Mouse (Mus musculus): Measurements from ENCODE around the gene Gins2. TPM values are rescaled to one million over a fixed set of nuclear protein-coding genes. Genes with fewer than 3 reads are reported as not detected.

Gins2 gene
- total RNA-seq, 1 experiment, result 56.2 TPM

- Histone ChIP-seq H3K9me3 (ENCODE audit: control insufficient read depth, insufficient read depth, low read depth, low read length) (no peaks in the 10 kb centered on the region), H3K4me3 (ENCODE audit: insufficient read depth in 1 of 2, low read depth in 1 of 2, low read length in 2 of 2, poor library complexity in 1 of 2, severe bottlenecking in 1 of 2) (peak overlapping the region; percentile 24 to 60), H3K27ac (ENCODE audit: insufficient read depth, low read depth, low read length, poor library complexity, severe bottlenecking) (peak overlapping the region; percentile 65; the same call in 1 of the 2 replicates), H3K4me1 (ENCODE audit: control insufficient read depth in 2 of 2, insufficient read depth in 2 of 2, low read length in 2 of 2, poor library complexity in 1 of 2) (peaks cover 14 to 41% of the 10 kb centered on the region in 2 experiments), H3K36me3 (ENCODE audit: control insufficient read depth, insufficient read depth, low read length, poor library complexity, severe bottlenecking) (no peaks in the 10 kb centered on the region), H3K9ac (ENCODE audit: insufficient read depth, low read depth, low read length, poor library complexity, severe bottlenecking) (peak overlapping the region; percentile 66; the same call in 1 of the 2 replicates)
- TF ChIP-seq HCFC1 (IDR thresholded peaks at IDR 0.05; ENCODE audit: borderline replicate concordance, insufficient read depth, low read length) (no peak), MAFK (IDR thresholded peaks at IDR 0.05; ENCODE audit: insufficient read depth, low read depth, low read length) (no peak), CHD2 (IDR thresholded peaks at IDR 0.05; ENCODE audit: low read depth, low read length) (no peak), ZC3H11A (IDR thresholded peaks at IDR 0.05; ENCODE audit: borderline replicate concordance, low read depth, low read length) (no peak), ZNF384 (IDR thresholded peaks at IDR 0.05; ENCODE audit: low read depth, low read length) (no peak)
- DNase-seq (ENCODE audit: low read depth, low spot score), result peak; percentile 49
- in situ Hi-C loops (cut with MboI; ENCODE audit: low sequenced_read_pairs in 2 of 2, unreplicated experiment in 2 of 2), result no loop called here
Measured at GRCm38 (mm10) chr8:120532517-120533215, 56.4 kb downstream of the Gins2 start.

GRCm38 (mm10) chr8:120531775-120532516 lies 57.2 kb downstream of the Gins2 start:
- Histone ChIP-seq H3K4me1 (ENCODE audit: control insufficient read depth in 2 of 2, insufficient read depth in 2 of 2, low read length in 2 of 2, poor library complexity in 1 of 2) (peaks cover 14 to 48% of the 10 kb centered on the region in 2 experiments), H3K9ac (ENCODE audit: insufficient read depth, low read depth, low read length, poor library complexity, severe bottlenecking) (peak overlapping the region; percentile 54; the same call in 1 of the 2 replicates), H3K4me3 (ENCODE audit: insufficient read depth in 1 of 2, low read depth in 1 of 2, low read length in 2 of 2, poor library complexity in 1 of 2, severe bottlenecking in 1 of 2) (peak overlapping the region; percentile 13 to 24; a peak in 1 of 4 replicates), H3K27ac (ENCODE audit: insufficient read depth, low read depth, low read length, poor library complexity, severe bottlenecking) (peak overlapping the region; percentile 86; the same call in 1 of the 2 replicates), H3K36me3 (ENCODE audit: control insufficient read depth, insufficient read depth, low read length, poor library complexity, severe bottlenecking) (no peaks in the 10 kb centered on the region), H3K9me3 (ENCODE audit: control insufficient read depth, insufficient read depth, low read depth, low read length) (no peaks in the 10 kb centered on the region)
- in situ Hi-C loops (cut with MboI; ENCODE audit: low sequenced_read_pairs in 2 of 2, unreplicated experiment in 2 of 2), result no loop called here
- TF ChIP-seq HCFC1 (IDR thresholded peaks at IDR 0.05; ENCODE audit: borderline replicate concordance, insufficient read depth, low read length) (no peak), MAFK (IDR thresholded peaks at IDR 0.05; ENCODE audit: insufficient read depth, low read depth, low read length) (no peak), ZNF384 (IDR thresholded peaks at IDR 0.05; ENCODE audit: low read depth, low read length) (no peak), CHD2 (IDR thresholded peaks at IDR 0.05; ENCODE audit: low read depth, low read length) (no peak), ZC3H11A (IDR thresholded peaks at IDR 0.05; ENCODE audit: borderline replicate concordance, low read depth, low read length) (no peak)
- DNase-seq (ENCODE audit: low read depth, low spot score), result no peak

- H3K4me3 ChIP-seq (ENCODE audit: insufficient read depth in 1 of 2, low read depth in 1 of 2, low read length in 2 of 2, poor library complexity in 1 of 2, severe bottlenecking in 1 of 2), result peak overlapping the region in 1 of 2 experiments; percentile 16; a peak in 2 of 4 replicates
- no peaks in the 10 kb centered on the region for H3K36me3 ChIP-seq (ENCODE audit: control insufficient read depth, insufficient read depth, low read length, poor library complexity, severe bottlenecking)
- H3K9ac ChIP-seq (ENCODE audit: insufficient read depth, low read depth, low read length, poor library complexity, severe bottlenecking), result peak overlapping the region; percentile 20; the same call in 1 of the 2 replicates
- peaks cover 14 to 56% of the 10 kb centered on the region in 2 experiments for H3K4me1 ChIP-seq (ENCODE audit: control insufficient read depth in 2 of 2, insufficient read depth in 2 of 2, low read length in 2 of 2, poor library complexity in 1 of 2)
- peak; percentile 43 for DNase-seq (ENCODE audit: low read depth, low spot score)
- peak overlapping the region; percentile 86 for H3K27ac ChIP-seq (ENCODE audit: insufficient read depth, low read depth, low read length, poor library complexity, severe bottlenecking)
- in situ Hi-C loops (cut with MboI; ENCODE audit: low sequenced_read_pairs in 2 of 2, unreplicated experiment in 2 of 2), result no loop called here
- H3K9me3 ChIP-seq (ENCODE audit: control insufficient read depth, insufficient read depth, low read depth, low read length), result no peaks in the 10 kb centered on the region
- TF ChIP-seq ZNF384 (IDR thresholded peaks at IDR 0.05; ENCODE audit: low read depth, low read length), result no peak
- no peak for TF ChIP-seq ZC3H11A (IDR thresholded peaks at IDR 0.05; ENCODE audit: borderline replicate concordance, low read depth, low read length)
- TF ChIP-seq CHD2 (IDR thresholded peaks at IDR 0.05; ENCODE audit: low read depth, low read length), result no peak
- no peak for TF ChIP-seq MAFK (IDR thresholded peaks at IDR 0.05; ENCODE audit: insufficient read depth, low read depth, low read length)
Measured at GRCm38 (mm10) chr8:120530954-120531656, 58.0 kb downstream of the Gins2 start.

- in situ Hi-C loops (cut with MboI; ENCODE audit: low sequenced_read_pairs in 2 of 2, unreplicated experiment in 2 of 2), result loop anchor here in 1 of 2 experiments (10.0 kb wide), 1 partner anchor 124 kb away; no protein-coding TSS in a partner anchor
- Histone ChIP-seq H3K27ac (ENCODE audit: insufficient read depth, low read depth, low read length, poor library complexity, severe bottlenecking) (peak overlapping the region; percentile 81; the same call in 1 of the 2 replicates), H3K9me3 (ENCODE audit: control insufficient read depth, insufficient read depth, low read depth, low read length) (no peaks in the 10 kb centered on the region), H3K9ac (ENCODE audit: insufficient read depth, low read depth, low read length, poor library complexity, severe bottlenecking) (no peak overlapping the region), H3K4me1 (ENCODE audit: control insufficient read depth in 2 of 2, insufficient read depth in 2 of 2, low read length in 2 of 2, poor library complexity in 1 of 2) (peaks cover 19 to 66% of the 10 kb centered on the region in 2 experiments), H3K4me3 (ENCODE audit: insufficient read depth in 1 of 2, low read depth in 1 of 2, low read length in 2 of 2, poor library complexity in 1 of 2, severe bottlenecking in 1 of 2) (no peak overlapping the region), H3K36me3 (ENCODE audit: control insufficient read depth, insufficient read depth, low read length, poor library complexity, severe bottlenecking) (no peaks in the 10 kb centered on the region)
- no peak for DNase-seq (ENCODE audit: low read depth, low spot score)
- TF ChIP-seq MAFK (IDR thresholded peaks at IDR 0.05; ENCODE audit: insufficient read depth, low read depth, low read length) (no peak), HCFC1 (IDR thresholded peaks at IDR 0.05; ENCODE audit: borderline replicate concordance, insufficient read depth, low read length) (no peak), ZNF384 (IDR thresholded peaks at IDR 0.05; ENCODE audit: low read depth, low read length) (no peak), CHD2 (IDR thresholded peaks at IDR 0.05; ENCODE audit: low read depth, low read length) (no peak), ZC3H11A (IDR thresholded peaks at IDR 0.05; ENCODE audit: borderline replicate concordance, low read depth, low read length) (no peak)
Measured at GRCm38 (mm10) chr8:120529226-120529625, 59.9 kb downstream of the Gins2 start.

Other genes with a start within 250 kb of the Gins2 start
- gene 1190005I06Rik, start 58.3 kb upstream of the Gins2 start, total RNA-seq (2012; rRNA removed), result 21.8 and 24.7 TPM in 2 replicates
- gene Gm27021, start 78.8 kb upstream of the Gins2 start, total RNA-seq (2012; rRNA removed), result 0.49 TPM in 1 of 2 replicates, not detected in the other
- gene Cox4i1, start 78.9 kb upstream of the Gins2 start, total RNA-seq (2012; rRNA removed), result 1,965 and 2,746 TPM in 2 replicates
- gene Emc8, start 79.3 kb upstream of the Gins2 start, total RNA-seq (2012; rRNA removed), result 328 and 332 TPM in 2 replicates
- gene Irf8, start 147.1 kb upstream of the Gins2 start, total RNA-seq (2012; rRNA removed), result 0.74 and 1.2 TPM in 2 replicates

Data from ES-E14 (cell line).